Mouse (Mus musculus) C2C12 (cell line): Measurements from ENCODE around the gene Stat1. TPM values are rescaled to one million over a fixed set of nuclear protein-coding genes. Genes with fewer than 3 reads are reported as not detected.

Source experiments
- H3K27me3 ChIP-seq: one replicate; pipeline ENCODE4 v1.6.1; 2011; ENCODE audit not compliant: control insufficient read depth, insufficient read depth, insufficient read length
- H3K36me3 ChIP-seq: one replicate; pipeline ENCODE4 v1.6.1; 2011; ENCODE audit not compliant: control insufficient read depth, insufficient read depth
- H3K4me3 ChIP-seq: one replicate; pipeline ENCODE4 v1.5.1; 2011; ENCODE audit warnings: mild to moderate bottlenecking, control low read depth; ENCODE audit not compliant: poor library complexity, insufficient read depth, severe bottlenecking
- H3K79me2 ChIP-seq: one replicate; pipeline ENCODE4 v1.6.1; 2011; ENCODE audit not compliant: control insufficient read depth, insufficient read depth
- H3K79me3 ChIP-seq: one replicate; pipeline ENCODE4 v1.6.1; 2011; ENCODE audit warnings: low read depth, control low read depth
- H3ac ChIP-seq: one replicate; pipeline ENCODE3; 2011; ENCODE audit warnings: low read depth; ENCODE audit not compliant: control insufficient read depth, insufficient read length
- CEBPB ChIP-seq: IDR thresholded peaks from one replicate; pipeline ENCODE4 v1.6.1; 2011; ENCODE audit warnings: low read depth, mild to moderate bottlenecking, control low read depth, moderate library complexity
- CTCF ChIP-seq: IDR thresholded peaks from one replicate; pipeline ENCODE4 v1.5.1; 2011; ENCODE audit not compliant: control insufficient read depth, insufficient read depth, insufficient read length
- FOSL1 ChIP-seq: IDR thresholded peaks from one replicate; pipeline ENCODE4 v1.8.0; 2011; ENCODE audit warnings: mild to moderate bottlenecking, low read length; ENCODE audit not compliant: poor library complexity, insufficient read depth, severe bottlenecking
- MAX ChIP-seq: IDR thresholded peaks from one replicate; pipeline ENCODE4 v1.6.1; 2011; ENCODE audit warnings: mild to moderate bottlenecking, control low read depth
- MYOD1 ChIP-seq: IDR thresholded peaks from one replicate; pipeline ENCODE4 v1.6.1; 2011; ENCODE audit warnings: low read depth; ENCODE audit not compliant: control insufficient read depth, insufficient read length
- MYOG ChIP-seq: IDR thresholded peaks from one replicate; pipeline ENCODE4 v1.6.1; 2011; ENCODE audit not compliant: control insufficient read depth, insufficient read length; ENCODE audit errors: extremely low read depth
- USF1 ChIP-seq: IDR thresholded peaks from one replicate; pipeline ENCODE4 v1.6.1; 2011; ENCODE audit warnings: low read depth, mild to moderate bottlenecking, control low read depth, moderate library complexity
- polyA plus RNA-seq: library from polyadenylated mRNA; unstranded; fragments of >200 nt; fragmentation: generic; extraction: Trizol; gene quantifications from one replicate; pipeline ENCODE4 v1.2.1, GENCODE M21; 2012; ENCODE audit warnings: missing spikeins

Stat1 gene
- polyA plus RNA-seq, 1 experiment = 8.3 TPM

GRCm38 (mm10) chr1:52179939-52180568, 60.8 kb downstream of the Stat1 start:
- Histone ChIP-seq H3K79me3 (no peaks in the 10 kb centered on the region), H3ac (no peak overlapping the region), H3K36me3 (peaks cover 20% of the 10 kb centered on the region), H3K27me3 (no peaks in the 10 kb centered on the region), H3K79me2 (no peaks in the 10 kb centered on the region), H3K4me3 (no peak overlapping the region)
- no peak for TF ChIP-seq MAX
- no peak for TF ChIP-seq USF1
- TF ChIP-seq CEBPB = no peak
- no peak for TF ChIP-seq FOSL1
- TF ChIP-seq MYOD1 = no peak
- TF ChIP-seq MYOG = no peak
- TF ChIP-seq CTCF = no peak

DNA sequence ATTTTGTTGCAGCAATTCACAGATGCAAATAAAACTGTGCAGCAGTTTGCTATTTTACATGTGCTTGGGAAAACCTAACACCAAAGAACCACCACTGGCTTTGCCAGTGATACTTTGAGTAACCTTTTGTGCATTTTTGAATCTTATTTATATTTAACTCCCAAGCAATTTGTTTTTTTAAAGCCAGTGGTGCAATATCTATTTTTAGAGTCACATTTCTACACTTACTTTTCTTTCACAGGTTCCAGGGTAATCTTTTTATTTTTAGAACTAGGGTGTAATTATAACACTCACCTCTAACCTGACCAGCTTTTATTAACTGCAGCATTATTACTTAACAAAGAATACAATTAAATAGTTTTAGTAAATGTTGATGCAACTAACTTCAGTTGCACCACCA, 62.8 kb downstream of the Stat1 start:
- no peak overlapping the region for H3K4me3 ChIP-seq
- no peak overlapping the region for H3ac ChIP-seq
- H3K36me3 ChIP-seq = peaks cover 37% of the 10 kb centered on the region
- TF ChIP-seq CEBPB = no peak
- no peak for TF ChIP-seq MYOD1
- TF ChIP-seq CTCF = no peak
- no peak for TF ChIP-seq FOSL1
- TF ChIP-seq MAX = no peak
- TF ChIP-seq MYOG = no peak
- no peak for TF ChIP-seq USF1
- no peaks in the 10 kb centered on the region for H3K27me3 ChIP-seq
- no peaks in the 10 kb centered on the region for H3K79me3 ChIP-seq
- no peaks in the 10 kb centered on the region for H3K79me2 ChIP-seq

- Histone ChIP-seq H3K27me3 (no peaks in the 10 kb centered on the region), H3K36me3 (peaks cover 45% of the 10 kb centered on the region), H3ac (no peak overlapping the region), H3K4me3 (no peak overlapping the region), H3K79me2 (no peaks in the 10 kb centered on the region), H3K79me3 (no peaks in the 10 kb centered on the region)
- no peak for TF ChIP-seq USF1
- TF ChIP-seq MYOG = no peak
- no peak for TF ChIP-seq FOSL1
- no peak for TF ChIP-seq CTCF
- TF ChIP-seq CEBPB = no peak
- no peak for TF ChIP-seq MYOD1
These were observed 63.8 kb downstream of the Stat1 start for GRCm38 (mm10) chr1:52182992-52183391.

Other genes starting within 250 kb of the Stat1 start
- 2.9 TPM for gene Myo1b, start 203.4 kb upstream of the Stat1 start, polyA plus RNA-seq
- not detected for gene Stat4, start 132.3 kb upstream of the Stat1 start, polyA plus RNA-seq
- gene Gls, start 113.8 kb downstream of the Stat1 start, polyA plus RNA-seq = 22.0 TPM